Mouse (Mus musculus): Measurements from ENCODE around the gene Syk. TPM values are rescaled to one million over a fixed set of nuclear protein-coding genes. Genes with fewer than 3 reads are reported as not detected.

The Syk gene
- polyA plus RNA-seq, 1 experiment from 2014 or later, result 2.6 TPM

DNA sequence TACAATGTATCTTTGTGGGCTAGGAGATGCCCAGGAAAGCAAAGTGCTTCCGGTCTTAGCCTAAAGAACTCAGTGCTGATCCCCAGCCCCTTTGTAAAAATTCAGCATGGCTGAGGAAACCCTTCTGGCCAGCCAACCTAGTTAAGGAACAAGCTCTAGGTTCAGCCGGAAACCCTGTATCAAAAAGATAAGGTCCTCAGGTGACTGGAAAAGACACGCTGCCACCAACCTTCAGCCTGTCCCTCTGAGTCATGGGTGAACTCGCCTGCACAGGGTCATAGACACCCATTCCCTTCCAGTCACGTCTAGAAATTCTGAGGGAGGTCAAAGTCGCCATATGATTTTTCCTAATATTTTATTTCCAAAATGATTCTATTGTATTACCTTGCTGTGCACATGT, 109.3 kb downstream of the Syk start:
- no peak overlapping the region for H3K27ac ChIP-seq (replicated peaks; ENCODE audit: low read depth, low read length)
- no peaks in the 10 kb centered on the region for H3K4me1 ChIP-seq (ENCODE audit: control insufficient read depth, insufficient read depth, low read length)
- DNase-seq (ENCODE audit: low spot score) (no peak), ATAC-seq (replicated peaks; ENCODE audit: insufficient number of reproducible peaks, low FRiP score, low TSS enrichment, low read depth) (no peak)
- H3K4me2 ChIP-seq (ENCODE audit: low read depth, low read length), result no peak overlapping the region
- H3K9ac ChIP-seq (replicated peaks; ENCODE audit: low read length), result no peak overlapping the region
- no peaks in the 10 kb centered on the region for H3K9me3 ChIP-seq (replicated peaks; ENCODE audit: control insufficient read depth, low read length)
- no peak overlapping the region for H3K4me3 ChIP-seq (ENCODE audit: low read depth, low read length)
- H3K36me3 ChIP-seq (replicated peaks; ENCODE audit: control insufficient read depth, insufficient read depth, low read depth, low read length), result no peaks in the 10 kb centered on the region
- H3K27me3 ChIP-seq (ENCODE audit: control insufficient read depth, insufficient read depth, low read length), result no peaks in the 10 kb centered on the region
- WGBS, result 83% methylated on average over 6 of the region's 6 CpGs

DNA sequence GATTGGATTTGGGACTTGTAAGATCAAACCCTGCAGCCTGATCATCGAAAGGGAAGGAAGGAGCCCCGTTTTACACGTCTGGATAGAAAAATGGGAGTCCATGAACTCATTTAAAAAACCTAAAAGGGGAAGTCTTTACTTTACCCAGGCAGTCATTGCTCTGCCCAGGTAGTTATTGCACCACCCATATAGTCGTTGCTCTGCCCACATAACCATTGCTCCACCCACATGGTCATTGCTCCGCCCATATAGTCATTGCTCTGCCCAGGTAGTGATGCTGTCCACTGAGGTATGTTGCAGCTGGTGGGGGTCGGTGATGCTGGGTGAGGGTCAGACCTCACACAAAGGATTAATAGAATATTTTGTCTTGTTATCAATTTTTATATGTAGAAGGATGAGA, 111.9 kb downstream of the Syk start:
- no peak for DNase-seq (ENCODE audit: low spot score)
- no peak for ATAC-seq (replicated peaks; ENCODE audit: insufficient number of reproducible peaks, low FRiP score, low TSS enrichment, low read depth)
- H3K4me1 ChIP-seq (ENCODE audit: control insufficient read depth, insufficient read depth, low read length), result no peaks in the 10 kb centered on the region
- no peak overlapping the region for H3K4me2 ChIP-seq (ENCODE audit: low read depth, low read length)
- H3K9me3 ChIP-seq (replicated peaks; ENCODE audit: control insufficient read depth, low read length), result no peaks in the 10 kb centered on the region
- no peak overlapping the region for H3K9ac ChIP-seq (replicated peaks; ENCODE audit: low read length)
- WGBS, result 86% methylated on average over 6 of the region's 6 CpGs
- no peaks in the 10 kb centered on the region for H3K27me3 ChIP-seq (ENCODE audit: control insufficient read depth, insufficient read depth, low read length)
- H3K36me3 ChIP-seq (replicated peaks; ENCODE audit: control insufficient read depth, insufficient read depth, low read depth, low read length), result no peaks in the 10 kb centered on the region
- no peak overlapping the region for H3K27ac ChIP-seq (replicated peaks; ENCODE audit: low read depth, low read length)
- no peak overlapping the region for H3K4me3 ChIP-seq (ENCODE audit: low read depth, low read length)

Other genes starting within 250 kb of the Syk start
- gene Diras2, start 51.9 kb upstream of the Syk start, polyA plus RNA-seq (2014; fragmentation: Nextera tagmentation; extraction: Ambion mirVana), result 0.14 and 0.22 TPM in 2 replicates

Data from embryonic facial prominence, embryonic 11.5 days (tissue).